Mouse (Mus musculus): ENCODE data around the gene Ampd3.

- TF ChIP-seq CTCF (IDR thresholded peaks at IDR 0.05; ENCODE audit: insufficient read depth, low read depth, low read length) (no peak), POLR2A (IDR thresholded peaks at IDR 0.05; ENCODE audit: insufficient read depth, low read depth, low read length) (no peak)
These were observed 66.0 kb downstream of the Ampd3 start for GRCm38 (mm10) chr7:110834018-110834417.
